Mouse (Mus musculus) urinary bladder, postnatal 14 days (tissue): ENCODE measurements around the gene Ppy.

Source experiments
- DNase-seq: peaks from one replicate; pipeline ENCODE4 v3.0.0; 2021; ENCODE audit warnings: low spot score

The Ppy gene

DNA sequence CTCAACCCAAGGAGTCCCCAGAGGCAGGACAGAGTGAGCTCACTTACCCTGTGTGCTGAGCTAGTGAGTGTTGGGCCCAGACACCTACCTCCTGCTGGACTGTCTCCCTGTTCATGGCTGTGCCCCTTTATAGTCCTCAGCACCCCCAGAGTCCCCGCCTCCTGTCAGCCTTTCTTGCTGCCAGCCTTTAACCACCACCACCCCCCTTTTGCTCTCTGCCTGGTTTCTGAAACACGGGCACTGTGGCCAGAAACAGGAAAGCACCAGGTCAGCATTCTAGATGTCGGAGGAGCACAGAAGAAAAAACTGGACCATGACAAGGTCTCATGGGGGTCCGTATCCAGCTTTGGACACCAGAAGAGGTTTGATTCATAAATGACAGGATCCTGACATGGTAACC lies at the start of gene Ppy:
Gene Ppy (minus strand): TSS at position 101 of the 400 bp plus-strand sequence.
- DNase-seq, result no peak

DNA sequence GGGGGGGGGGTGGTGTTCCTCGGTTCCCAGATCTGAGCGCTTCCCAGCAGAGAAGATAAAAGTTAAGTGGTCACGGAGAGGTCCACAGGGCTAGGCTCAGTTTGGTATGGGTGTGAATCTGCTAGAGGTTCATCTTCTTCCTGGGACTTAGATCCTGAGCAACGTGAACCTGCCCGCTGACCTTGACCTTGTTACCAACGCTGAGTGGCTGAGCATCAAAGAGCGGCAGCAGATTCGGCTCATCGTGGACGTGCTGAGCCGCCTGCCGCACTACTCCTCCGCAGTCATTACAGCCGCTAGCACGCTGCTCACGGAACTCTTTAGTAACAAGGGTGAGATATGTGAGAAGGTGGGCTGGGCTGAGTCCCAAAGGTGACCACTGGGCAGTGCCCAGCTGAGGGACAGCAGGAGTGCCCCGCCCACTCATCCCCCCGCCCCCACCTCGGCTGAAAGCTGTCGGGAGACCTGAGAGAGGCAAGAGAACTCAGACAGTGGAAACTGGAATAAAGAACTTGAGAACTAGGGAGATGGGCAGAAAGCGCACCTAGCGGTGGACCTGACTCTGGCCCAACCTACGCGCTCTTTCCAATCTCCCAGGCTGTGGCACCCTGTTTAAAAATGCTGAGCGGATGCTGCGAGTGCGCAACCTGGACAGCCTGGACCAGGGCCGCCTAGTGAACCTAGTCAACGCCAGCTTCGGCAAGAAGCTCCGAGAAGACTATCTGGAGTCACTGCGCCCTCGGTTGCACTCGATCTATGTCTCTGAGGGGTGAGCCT lies 46.3 kb upstream of the Ppy start:
- DNase-seq, result no peak

DNA sequence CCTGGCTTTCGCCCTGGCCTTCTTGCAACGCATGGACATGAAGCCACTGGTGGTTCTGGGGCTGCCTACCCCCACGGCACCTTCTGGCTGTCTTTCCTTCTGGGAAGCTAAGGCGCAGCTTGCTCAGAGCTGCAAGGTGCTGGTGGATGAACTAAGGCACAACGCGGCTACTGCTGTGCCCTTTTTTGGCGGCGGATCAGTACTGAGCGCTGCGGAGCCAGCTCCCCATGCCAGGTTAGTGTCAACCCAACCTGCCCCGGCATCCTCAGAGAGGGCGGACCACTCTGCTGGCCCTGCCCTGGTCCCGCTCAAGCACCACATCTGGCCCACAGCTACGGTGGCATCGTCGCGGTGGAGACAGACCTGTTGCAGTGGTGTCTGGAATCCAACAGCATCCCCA lies 45.4 kb upstream of the Ppy start:
- no peak for DNase-seq

DNA sequence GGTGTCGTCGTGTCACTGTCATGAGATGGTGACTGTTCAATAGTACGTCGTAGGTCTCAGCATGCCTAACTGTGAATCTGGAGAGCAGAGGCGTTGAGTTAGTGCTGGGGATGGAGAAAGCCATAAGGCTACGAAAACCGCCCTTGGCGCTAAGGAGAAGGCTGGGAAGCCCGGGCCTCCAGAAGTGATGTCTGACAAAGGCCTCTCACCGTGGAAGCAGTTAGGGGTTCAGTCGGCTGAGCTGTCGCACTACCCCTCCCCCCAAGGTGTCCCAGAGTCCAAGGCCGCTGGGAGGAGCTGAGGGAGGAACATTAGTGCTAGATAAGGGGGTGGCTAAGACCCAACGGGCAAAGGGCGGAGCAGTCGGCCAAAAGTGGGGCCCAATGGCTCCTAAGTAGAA lies 44.9 kb upstream of the Ppy start:
- no peak for DNase-seq

DNA sequence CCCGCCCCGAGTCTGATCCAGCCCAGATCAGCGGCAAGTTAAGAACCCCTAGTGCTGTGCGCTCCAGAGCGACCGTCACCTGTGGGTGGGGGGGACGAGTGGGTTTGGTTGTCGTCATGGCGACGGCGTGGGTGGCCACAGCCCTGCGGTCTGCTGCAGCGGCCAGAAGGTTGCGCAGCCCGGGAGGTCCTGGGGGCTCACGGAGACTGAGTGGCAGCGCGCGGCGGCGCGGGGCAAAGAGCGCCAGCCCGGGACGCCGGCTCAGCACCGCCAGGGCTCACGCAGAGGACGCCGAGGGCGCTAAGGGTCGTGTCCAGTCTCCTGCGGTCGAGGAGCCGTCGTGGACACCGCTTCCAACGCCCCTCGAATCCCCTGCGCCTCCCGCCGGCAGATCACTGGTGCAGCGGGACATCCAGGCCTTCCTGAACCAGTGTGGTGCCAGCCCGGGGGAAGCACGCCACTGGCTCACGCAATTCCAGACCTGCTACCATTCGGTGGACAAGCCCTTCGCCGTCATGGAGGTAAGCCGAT lies 44.4 kb upstream of the Ppy start, which contains the start of gene Nags:
Gene Nags (plus strand): TSS at position 43 of the 531 bp plus-strand sequence.
- no peak for DNase-seq

DNA sequence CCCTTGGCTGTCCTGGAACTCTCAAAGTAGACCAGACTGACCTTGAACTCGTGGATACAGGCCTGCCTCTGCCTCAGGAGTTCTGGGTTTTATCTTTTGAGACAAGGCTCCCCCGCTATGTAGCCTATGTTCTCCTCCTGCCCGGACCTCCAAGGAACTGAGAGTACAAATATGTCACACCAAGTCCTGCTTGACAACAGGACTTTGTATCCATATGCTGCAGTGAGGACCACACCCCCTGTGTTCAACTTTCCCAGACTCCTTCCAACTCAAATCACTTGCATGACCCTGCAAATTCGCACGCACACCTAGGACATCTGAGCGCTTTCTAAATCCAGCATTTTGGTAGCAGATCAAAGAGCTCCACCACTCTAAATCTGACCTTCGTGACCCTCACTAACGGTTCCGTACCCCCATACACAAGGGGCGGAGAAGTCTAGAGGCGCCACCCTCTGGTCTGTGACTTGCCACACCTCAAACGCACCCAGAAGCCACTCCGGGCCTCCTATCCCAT lies 43.9 kb upstream of the Ppy start:
- no peak for DNase-seq

DNA sequence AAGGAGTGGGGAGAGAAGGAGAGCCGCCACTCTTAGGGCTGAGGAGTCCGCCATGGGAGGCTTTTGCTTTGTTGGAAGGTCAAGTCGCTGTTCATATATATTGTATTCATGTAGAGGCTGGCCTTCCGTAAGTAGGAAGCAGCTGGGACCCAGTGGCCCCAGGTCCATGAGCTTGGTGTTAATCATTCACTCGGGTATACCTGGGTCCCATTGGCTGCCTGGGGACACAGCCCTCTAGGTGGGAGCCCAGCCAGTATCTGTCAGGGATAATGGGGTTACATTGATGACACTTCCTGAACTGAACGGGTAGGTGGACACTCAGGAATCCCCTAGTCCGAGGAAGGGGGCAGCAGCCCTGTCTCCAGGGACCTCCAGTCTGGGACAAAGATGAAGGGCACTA lies 41.2 kb upstream of the Ppy start:
- DNase-seq, result no peak

DNA sequence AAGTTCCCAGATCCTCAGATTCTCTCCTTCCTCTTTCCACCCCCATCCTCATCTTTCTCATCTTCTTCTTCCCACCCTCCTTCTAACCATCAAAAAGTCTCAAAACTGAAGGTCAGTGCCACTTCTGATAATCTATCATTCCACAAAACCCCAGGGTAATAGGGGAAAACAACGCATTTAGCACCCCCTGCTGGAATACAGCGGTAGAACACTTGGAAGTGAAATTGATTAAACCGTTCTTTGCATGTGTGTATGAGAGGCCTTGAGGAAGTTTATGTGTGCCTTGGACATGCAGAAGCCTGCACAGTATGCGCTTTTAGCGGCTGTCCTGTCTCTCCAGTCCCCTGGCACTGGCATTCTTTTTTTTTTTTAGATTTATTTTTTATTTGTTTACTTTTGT lies 39.4 kb upstream of the Ppy start:
- peak; percentile 63 for DNase-seq

DNA sequence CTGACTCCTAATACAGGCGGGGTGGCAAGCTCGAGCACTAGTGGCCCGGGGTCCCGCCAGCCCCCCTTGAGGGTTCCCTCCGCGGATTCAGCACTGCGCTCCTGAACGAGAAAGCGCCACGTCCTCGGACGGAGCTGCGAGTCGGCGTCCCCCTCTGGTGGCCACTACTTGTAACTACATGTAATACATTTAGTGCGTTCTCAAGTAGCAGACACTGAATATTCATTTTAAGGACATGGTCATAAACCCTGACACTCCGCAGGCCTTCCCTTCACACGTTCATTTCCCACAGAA lies 37.3 kb upstream of the Ppy start:
- peak; percentile 69 for DNase-seq

DNA sequence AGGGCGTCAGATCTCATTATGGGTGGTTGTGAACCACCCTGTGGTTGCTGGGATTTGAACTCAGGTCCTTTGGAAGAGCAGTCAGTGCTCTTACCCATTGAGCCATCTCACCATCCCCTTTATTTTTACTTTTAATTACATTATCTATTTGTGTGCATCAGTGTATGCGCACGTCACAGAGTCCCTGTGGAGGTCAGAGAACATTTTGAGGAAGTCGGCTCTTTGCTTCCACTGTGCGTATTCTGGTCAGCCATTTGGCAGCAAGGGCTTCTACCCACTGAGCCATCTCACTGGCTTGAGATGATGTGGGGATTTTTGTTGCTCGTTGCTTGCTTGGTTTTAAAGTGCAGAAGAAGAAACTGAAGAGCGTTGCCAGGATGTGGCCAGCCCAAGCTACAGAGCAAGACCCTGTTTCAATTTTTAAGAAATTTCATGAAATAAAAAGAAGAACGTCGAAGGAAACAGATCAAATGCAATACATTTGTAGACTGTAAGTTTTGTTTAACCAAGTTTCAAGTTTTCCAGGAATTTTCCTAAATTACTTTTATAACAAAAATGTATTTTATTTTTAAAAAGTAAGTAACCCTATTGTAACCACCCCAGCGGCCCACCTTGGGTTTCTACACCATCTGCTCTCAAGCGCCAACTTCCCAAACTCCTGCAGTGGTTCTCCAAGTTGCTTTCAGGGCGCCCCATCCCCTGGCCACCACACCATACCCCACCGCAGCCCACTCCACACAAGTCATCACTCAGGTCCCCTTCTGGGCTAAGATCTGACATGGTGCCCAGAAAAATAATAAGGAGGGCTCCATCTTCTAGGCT lies 36.7 kb upstream of the Ppy start:
- no peak for DNase-seq

DNA sequence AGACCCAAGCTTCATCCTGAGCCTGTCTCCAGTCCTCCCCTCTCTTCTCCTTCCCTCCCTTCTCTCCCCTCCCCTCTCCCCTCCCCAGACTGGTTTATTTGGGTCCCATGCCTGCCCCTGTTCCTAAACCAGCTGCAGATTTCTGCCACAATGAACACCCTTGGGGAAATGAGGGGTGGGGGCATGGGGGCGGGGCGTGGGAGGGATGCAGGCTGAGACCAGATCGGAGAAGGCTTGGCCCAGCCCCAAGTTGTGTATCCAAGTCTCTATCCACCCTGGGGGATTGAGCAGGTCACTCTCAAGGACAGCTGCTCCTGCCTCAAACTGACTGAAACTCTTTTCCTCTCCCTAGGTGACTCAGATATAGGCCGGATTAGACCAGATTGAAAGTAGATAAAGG lies 33.4 kb upstream of the Ppy start:
- DNase-seq, result no peak

DNA sequence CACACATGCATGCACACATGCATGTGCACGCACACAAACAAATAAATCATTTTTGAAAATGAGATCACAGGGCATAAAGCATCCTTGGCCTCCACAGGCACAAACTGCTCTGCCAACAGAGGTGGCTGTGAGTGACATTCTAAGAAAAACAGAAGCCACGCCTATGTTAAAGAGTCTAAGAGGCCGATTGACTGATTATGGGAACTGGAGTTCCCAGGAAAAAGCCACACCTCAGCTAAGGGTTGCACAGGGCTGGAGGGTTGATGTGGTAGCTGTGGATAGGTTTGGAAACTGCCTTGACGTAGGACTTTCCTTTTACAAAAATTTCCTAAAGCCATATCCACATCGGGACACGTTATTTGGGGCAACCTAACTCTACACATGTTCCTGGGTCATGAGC lies 16.3 kb upstream of the Ppy start:
- DNase-seq, result no peak

DNA sequence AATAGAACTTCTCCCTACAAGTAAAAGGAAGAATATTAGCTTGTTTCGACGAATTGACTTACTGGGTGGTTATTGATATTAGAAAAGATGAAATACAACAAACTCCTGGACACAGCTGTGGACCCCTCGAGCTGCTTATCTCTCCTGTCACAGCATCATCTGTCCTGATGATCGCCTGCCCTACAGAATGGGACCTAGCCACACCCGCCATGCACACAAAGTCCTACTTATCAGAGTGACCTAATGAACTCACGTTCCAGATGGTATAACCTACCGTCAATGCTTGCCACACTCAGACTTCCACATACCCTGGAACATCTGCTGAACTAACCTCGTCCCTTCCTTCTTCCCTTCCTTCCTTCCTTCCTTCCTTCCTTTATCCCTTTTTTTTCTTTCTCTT lies 15.1 kb upstream of the Ppy start:
- no peak for DNase-seq

DNA sequence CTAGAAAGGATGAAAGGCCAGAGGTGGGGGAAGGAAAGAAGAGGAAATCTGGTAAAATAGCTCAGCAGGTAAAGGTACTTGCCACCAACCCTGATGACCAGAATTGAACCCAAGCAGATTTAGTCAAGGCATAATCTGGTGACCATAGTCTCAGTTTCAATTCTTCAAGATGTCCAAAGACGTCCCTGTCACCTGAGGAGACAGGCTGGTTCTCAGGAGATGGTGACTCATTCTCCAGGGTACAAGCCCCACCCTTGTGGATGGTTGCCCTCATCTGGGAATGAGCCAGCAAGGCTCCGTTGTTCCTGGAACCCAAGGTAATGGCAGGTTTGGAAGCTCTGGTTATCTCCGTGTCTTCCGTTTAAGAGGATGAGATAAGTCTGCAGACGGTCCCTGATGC lies 10.5 kb upstream of the Ppy start:
- DNase-seq, result no peak

DNA sequence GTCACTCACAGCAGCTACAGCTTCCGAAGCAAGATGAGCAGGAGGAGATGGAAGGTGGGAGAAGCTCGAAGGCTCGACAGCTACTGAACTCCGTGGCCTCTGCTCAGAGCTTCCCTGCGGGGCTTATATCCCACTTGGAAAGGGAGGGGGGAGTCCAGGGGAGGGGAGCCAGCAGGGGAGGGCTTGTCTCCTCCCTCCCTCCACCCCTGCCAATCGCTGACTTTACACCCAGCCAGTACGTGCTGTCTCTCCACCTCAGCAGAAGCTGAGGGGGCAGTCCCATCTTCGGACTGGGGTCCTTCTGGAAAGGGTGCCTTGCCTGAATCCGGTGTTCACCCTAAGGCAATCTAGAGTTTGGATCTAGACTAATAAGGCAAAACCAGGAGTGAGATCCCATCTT lies 6.6 kb upstream of the Ppy start, which contains the start of gene Pyy:
Gene Pyy (minus strand): TSS at position 101 of the 400 bp plus-strand sequence.
- no peak for DNase-seq

DNA sequence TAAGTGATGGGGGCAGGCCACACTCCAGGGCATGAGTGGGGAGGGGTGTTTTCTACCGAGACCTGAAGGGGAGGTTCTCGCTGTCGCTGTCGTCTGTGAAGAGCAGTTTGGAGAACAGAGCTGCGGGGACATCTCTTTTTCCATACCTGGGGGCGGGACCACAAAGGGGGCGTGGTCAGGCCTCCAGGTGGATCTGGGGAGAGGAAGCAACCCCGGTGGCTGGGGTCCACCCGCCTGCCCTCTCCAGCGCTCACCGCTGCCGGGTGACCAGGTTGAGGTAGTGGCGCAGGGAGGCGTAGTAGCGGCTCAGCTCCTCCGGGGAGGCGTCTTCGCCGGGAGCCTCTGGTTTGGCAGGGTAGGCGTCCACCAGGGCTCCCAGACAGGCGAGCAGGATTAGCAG lies 5.8 kb upstream of the Ppy start:
- DNase-seq, result no peak

DNA sequence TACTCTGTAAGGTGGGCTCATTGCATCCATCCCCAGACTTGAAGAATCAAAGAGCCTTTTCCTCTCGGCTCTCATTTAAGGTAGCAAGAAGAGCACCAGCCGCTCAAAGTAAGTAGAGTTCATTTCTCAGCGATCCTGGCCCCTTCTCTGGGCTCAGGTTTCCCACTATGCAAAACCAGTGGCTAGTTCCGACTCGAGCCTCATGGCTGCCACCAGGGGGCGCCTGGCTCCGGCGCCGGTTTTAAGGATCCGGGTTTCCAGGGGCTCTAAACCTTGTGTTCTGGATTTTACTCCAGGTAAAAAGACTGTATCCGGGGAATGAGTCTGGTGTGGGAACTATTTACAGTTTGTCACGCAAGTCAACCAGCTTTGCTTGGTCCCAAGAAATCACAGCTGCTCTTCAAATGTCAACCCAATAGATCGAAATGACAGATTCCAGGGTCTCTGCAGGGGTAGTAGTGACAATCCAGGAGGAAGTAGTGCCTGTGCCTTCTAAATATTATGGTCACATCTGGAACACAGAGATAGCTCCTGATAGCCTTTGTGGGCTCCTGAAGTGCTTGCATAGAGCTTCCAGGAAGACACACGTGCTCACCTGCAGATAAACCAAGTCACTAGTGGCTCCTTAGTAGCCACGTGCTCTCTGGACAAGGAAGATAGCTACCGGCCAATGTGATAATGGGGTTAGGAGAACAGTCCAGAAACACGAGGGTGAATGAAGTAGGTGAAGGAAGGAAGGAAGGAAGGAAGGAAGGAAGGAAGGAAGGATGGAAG lies 1.6 kb upstream of the Ppy start:
- DNase-seq, result peak; percentile 68

DNA sequence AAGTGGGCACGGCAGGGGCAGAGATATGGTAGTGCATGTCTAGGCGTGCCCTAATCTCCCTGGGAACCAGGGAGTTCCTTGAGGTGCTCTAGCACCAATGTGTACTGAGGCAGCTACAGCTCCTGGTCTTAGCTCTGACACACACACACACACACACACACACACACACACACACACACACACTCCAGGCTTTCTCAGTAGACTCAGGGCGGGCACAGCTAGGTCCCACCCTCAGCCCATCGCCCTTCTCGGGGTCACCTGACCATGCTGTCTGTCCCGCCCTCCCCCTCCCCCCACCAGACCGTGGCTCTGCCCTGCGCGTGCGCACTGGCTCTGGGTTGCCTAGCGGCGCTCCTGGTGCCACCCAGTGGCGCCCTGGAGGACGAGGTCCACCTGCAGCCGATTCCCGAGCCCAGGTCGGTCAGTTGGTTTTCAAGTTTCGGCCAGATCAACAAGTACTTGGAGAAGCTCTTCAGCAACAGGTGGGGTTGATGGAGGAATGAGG lies 4.2 kb downstream of the Ppy start:
- DNase-seq, result peak; percentile 82

DNA sequence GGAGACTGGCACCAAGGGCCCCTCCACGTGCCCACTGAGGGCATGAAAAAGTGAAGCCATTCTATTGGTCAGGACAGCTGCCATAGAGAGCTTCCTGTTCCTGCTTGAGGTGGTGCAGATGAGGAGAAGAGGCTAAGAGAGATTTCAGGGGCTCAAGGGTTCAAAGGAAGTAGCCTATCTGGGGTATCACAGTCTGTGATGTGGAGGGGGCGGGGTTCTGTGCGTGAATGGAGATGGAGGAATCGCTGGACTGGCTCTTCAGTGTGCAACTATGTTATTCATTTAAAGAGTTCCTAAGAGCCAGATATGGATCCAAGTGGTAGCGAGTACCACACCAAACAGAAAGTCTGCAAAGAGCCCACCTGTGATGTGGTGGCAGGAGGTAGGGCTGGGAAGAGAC lies 4.7 kb downstream of the Ppy start:
- DNase-seq, result no peak

DNA sequence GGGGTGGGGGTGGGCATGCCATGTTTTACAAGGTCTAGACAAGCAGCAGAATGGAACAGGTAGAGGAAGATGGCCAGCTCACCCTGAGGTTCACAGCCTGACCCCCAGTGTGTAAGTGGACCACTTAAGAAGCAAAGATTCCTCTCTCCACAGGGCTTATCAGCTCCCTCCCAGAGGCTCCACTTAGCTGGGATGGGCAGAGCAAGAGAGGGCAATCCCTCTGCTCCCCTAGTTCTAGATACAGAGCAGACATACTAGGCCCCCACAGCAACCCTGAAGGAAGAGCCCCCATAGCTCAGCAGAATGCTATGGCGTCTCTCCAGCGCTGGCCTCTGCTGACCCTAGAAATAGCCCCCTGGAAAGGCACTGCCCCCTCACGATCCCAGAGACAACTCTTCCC lies 5.4 kb downstream of the Ppy start:
- DNase-seq, result no peak

DNA sequence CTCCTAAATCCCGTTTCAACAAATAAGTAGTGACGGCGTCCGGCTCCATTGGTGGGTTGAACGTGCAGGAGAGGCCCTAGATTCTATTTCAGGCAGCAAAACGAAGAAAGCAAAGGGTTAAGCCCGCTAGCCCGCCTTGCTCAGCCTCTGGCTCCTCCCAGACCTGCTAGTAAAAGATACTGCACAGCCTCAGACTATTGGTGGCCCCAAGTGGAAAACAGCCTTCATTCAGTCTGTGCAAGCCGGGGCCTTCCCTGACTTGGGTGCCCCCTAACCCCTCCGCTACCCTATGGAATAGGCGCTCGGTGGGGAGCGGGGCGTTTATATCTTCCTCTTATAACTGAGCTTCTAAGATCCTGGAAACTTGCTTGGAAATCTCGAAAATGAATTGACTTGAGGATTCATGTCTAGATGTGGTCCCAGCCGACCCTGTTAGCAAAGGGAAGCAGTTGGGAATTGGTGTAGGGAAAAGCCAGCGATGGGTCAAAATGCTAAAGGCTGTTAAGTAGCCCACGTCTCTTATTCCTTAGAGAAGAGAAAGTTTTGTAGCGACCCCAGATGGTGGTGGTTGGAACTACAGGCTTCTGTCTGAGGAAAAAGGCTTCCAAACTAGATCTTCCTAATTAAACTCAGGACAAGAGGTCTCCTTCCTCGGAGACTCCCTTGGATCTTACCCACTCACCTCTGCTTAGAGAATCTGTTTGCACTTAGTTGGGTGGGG lies 11.9 kb downstream of the Ppy start:
- DNase-seq, result peak; percentile 71
